Mouse (Mus musculus): ENCODE measurements around the gene Pecr. TPM values are rescaled to one million over a fixed set of nuclear protein-coding genes. Genes with fewer than 3 reads are reported as not detected.

Gene Pecr
- total and polyA plus RNA-seq, 3 experiments = 10.7 to 15.5 TPM; not detected in 1

DNA sequence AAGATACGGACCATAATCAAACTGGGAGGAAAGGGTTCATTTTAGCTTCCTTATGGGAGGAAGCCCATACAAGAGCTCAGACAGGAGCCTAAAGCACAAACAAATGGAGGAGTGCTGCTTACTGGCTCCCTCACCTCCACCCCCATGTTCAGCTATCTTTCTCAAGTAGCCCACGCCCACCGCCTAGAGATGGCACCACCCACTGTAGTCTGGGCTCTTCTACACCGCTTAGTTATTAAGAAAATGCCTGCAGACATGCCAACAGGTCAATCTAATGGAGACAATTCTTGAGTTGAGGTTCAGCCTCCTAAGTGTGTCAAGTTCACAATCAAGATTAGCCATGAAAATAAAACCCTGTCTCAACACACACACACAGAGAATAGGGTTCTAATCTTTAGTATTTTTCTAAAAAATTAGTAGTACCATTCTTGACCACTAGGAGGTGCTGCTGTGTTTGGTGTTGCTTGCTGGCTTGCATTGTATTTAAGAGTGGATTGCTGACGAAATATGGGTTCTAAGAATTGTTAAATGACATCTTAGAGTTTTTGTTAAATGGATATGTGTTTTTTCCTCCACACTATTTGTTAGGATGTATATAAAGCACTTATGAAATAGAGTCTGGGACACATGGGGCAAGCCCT, 29.4 kb upstream of the Pecr start:
- TF ChIP-seq SMC3 (IDR thresholded peaks at IDR 0.05; ENCODE audit: low read depth, low read length) (peak; percentile 51), GATA1 (IDR thresholded peaks at IDR 0.05; ENCODE audit: low read depth, low read length) (no peak), USF2 (IDR thresholded peaks at IDR 0.05; ENCODE audit: borderline replicate concordance in 1 of 2, insufficient read depth in 1 of 2, low read depth in 1 of 2, low read length in 2 of 2) (no peak), EP300 (IDR thresholded peaks at IDR 0.05; ENCODE audit: low read depth in 1 of 2, low read length in 2 of 2) (no peak), POLR2AphosphoS2 (IDR thresholded peaks at IDR 0.05; ENCODE audit: low read length) (no peak), RAD21 (IDR thresholded peaks at IDR 0.05; ENCODE audit: low read depth, low read length) (peak; percentile 64), POLR2AphosphoS5 (IDR thresholded peaks at IDR 0.05; ENCODE audit: borderline replicate concordance, low read depth, low read length) (no peak), CTCF (IDR thresholded peaks at IDR 0.05 in 2 of 3, conservative IDR thresholded peaks at IDR 0.05 in 1 of 3; ENCODE audit: control insufficient read depth in 1 of 3, insufficient read depth in 1 of 3, low read depth in 2 of 3, low read length in 3 of 3, poor library complexity in 1 of 3, severe bottlenecking in 1 of 3) (peak; percentile 35 to 73 (median 72)), MXI1 (IDR thresholded peaks at IDR 0.05; ENCODE audit: low read depth, low read length) (no peak)
- H3K27ac ChIP-seq (ENCODE audit: control insufficient read depth, low read depth, low read length) = no peak overlapping the region
- H3K36me3 ChIP-seq (ENCODE audit: control insufficient read depth in 1 of 2, insufficient read depth in 2 of 2, low read length in 2 of 2) = peaks cover 5% of the 10 kb centered on the region in 2 experiments
- peaks cover 0 to 5% of the 10 kb centered on the region in 2 experiments; a peak in 3 of 4 replicates for H3K4me1 ChIP-seq (ENCODE audit: control insufficient read depth in 1 of 2, insufficient read depth in 2 of 2, low read length in 2 of 2)
- H3K4me3 ChIP-seq (ENCODE audit: control insufficient read depth in 1 of 2, insufficient read depth in 1 of 2, low read depth in 2 of 2, low read length in 2 of 2) = no peak overlapping the region
- DNase-seq (ENCODE audit: low read depth, low spot score) = peak; percentile 73
- H3K27me3 ChIP-seq (ENCODE audit: control insufficient read depth in 1 of 2, insufficient read depth in 2 of 2, low read length in 2 of 2) = no peaks in the 10 kb centered on the region
- H3K79me2 ChIP-seq (ENCODE audit: control insufficient read depth, insufficient read depth, low read length, poor library complexity) = peaks cover 2% of the 10 kb centered on the region; the same call in 1 of the 2 replicates
- H3K9ac ChIP-seq (ENCODE audit: control insufficient read depth, low read depth, low read length, poor library complexity, severe bottlenecking) = no peak overlapping the region
- no peaks in the 10 kb centered on the region for H3K9me3 ChIP-seq (replicated peaks; ENCODE audit: insufficient read depth, low read length)

DNA sequence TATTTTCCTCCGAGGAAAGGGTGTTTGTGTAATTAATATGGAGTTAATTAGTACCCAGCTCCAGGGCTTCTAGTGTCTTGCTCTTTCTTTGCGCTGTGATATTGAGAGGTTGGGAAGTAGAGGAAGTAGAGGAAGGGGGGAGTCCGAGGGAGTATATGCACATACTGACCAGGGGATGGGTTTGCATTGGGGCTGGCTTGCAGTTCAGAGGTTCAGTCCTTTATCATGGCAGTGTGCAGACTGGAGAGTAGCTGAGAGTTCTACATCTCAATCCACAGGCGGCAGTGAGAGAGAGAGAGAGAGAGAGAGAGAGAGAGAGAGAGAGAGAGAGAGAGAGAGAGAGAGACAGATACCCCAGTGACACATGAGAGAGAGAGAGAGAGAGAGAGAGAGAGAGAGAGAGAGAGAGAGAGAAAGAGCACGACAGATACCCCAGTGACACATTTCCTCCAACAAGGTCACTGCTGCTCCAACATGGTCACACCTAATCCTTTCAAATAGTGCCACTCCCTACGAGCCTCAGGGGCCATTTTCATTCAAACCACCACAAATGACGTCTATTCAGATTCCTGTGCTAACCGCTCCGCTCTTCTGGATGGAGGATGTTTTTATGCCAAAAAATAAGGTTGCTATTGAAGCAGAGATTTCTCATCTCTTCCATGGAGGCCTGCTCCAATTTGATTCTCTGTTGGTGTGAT, 28.7 kb upstream of the Pecr start:
- no peak for DNase-seq (ENCODE audit: low read depth, low spot score)
- Histone ChIP-seq H3K9me3 (replicated peaks; ENCODE audit: insufficient read depth, low read length) (no peaks in the 10 kb centered on the region), H3K36me3 (ENCODE audit: control insufficient read depth in 1 of 2, insufficient read depth in 2 of 2, low read length in 2 of 2) (peaks cover 5 to 11% of the 10 kb centered on the region in 2 experiments), H3K27me3 (ENCODE audit: control insufficient read depth in 1 of 2, insufficient read depth in 2 of 2, low read length in 2 of 2) (no peaks in the 10 kb centered on the region), H3K27ac (ENCODE audit: control insufficient read depth, low read depth, low read length) (no peak overlapping the region), H3K79me2 (ENCODE audit: control insufficient read depth, insufficient read depth, low read length, poor library complexity) (peaks cover 5% of the 10 kb centered on the region; the same call in 1 of the 2 replicates), H3K4me1 (ENCODE audit: control insufficient read depth in 1 of 2, insufficient read depth in 2 of 2, low read length in 2 of 2) (peaks cover 0 to 7% of the 10 kb centered on the region in 2 experiments; a peak in 3 of 4 replicates), H3K4me3 (ENCODE audit: control insufficient read depth in 1 of 2, insufficient read depth in 1 of 2, low read depth in 2 of 2, low read length in 2 of 2) (no peak overlapping the region), H3K9ac (ENCODE audit: control insufficient read depth, low read depth, low read length, poor library complexity, severe bottlenecking) (no peak overlapping the region)
- no peak for TF ChIP-seq JUND (IDR thresholded peaks at IDR 0.05; ENCODE audit: low read depth, low read length)
- TF ChIP-seq BHLHE40 (IDR thresholded peaks at IDR 0.05; ENCODE audit: borderline replicate concordance, low read depth, low read length) = no peak
- TF ChIP-seq USF2 (IDR thresholded peaks at IDR 0.05; ENCODE audit: borderline replicate concordance in 1 of 2, insufficient read depth in 1 of 2, low read depth in 1 of 2, low read length in 2 of 2) = no peak
- no peak for TF ChIP-seq MEF2A (IDR thresholded peaks at IDR 0.05; ENCODE audit: extremely low read depth, insufficient replicate concordance, low read depth, low read length, poor library complexity, severe bottlenecking)
- no peak for TF ChIP-seq ETS1 (IDR thresholded peaks at IDR 0.05; ENCODE audit: low read depth, low read length)
- no peak for TF ChIP-seq SIN3A (IDR thresholded peaks at IDR 0.05; ENCODE audit: low read length)
- TF ChIP-seq CHD2 (IDR thresholded peaks at IDR 0.05; ENCODE audit: low read length) = no peak
- TF ChIP-seq TCF12 (IDR thresholded peaks at IDR 0.05; ENCODE audit: low read depth, low read length) = no peak
- no peak for TF ChIP-seq MAFK (IDR thresholded peaks at IDR 0.05; ENCODE audit: borderline replicate concordance, low read depth, low read length)
- TF ChIP-seq RCOR1 (IDR thresholded peaks at IDR 0.05; ENCODE audit: low read depth, low read length) = no peak
- TF ChIP-seq ELF1 (IDR thresholded peaks at IDR 0.05; ENCODE audit: low read depth, low read length) = no peak
- TF ChIP-seq ZMIZ1 (IDR thresholded peaks at IDR 0.05; ENCODE audit: low read depth, low read length) = no peak
- TF ChIP-seq MYC (IDR thresholded peaks at IDR 0.05; ENCODE audit: low read depth, low read length) = no peak
- TF ChIP-seq EP300 (IDR thresholded peaks at IDR 0.05; ENCODE audit: low read depth in 1 of 2, low read length in 2 of 2) = no peak
- TF ChIP-seq KAT2A (conservative IDR thresholded peaks at IDR 0.05; ENCODE audit: low read depth, low read length) = no peak
- no peak for TF ChIP-seq SMC3 (IDR thresholded peaks at IDR 0.05; ENCODE audit: low read depth, low read length)
